Mouse (Mus musculus) lung, postnatal 0 days (tissue): ENCODE measurements at regions not wholly inside any gene's neighbourhood (a gene's known extent, or its start where the extent isn't known, plus 50 kb on each side); places are given as distances from the start of the nearest gene placed in this dataset.
A peak's percentile ranks its signal among the peaks of the same experiment; 100 is the strongest.
"Not testable (repeated sequence)": the region's sequence is repeated elsewhere in the genome, so short reads cannot be mapped to it uniquely, and the experiment has no call there.

ENCODE experiments used
- ATAC-seq: fragments of 200-750 bp; cut with Nextera tagmentation; 2 replicates; pipeline ENCODE4 v1.8.0; 2017; ENCODE audit warnings: moderate library complexity
- DNase-seq: peaks from one replicate; pipeline ENCODE4 v3.0.0-alpha.2; 2016; ENCODE audit warnings: low spot score
- H3K27ac ChIP-seq: fragments of 300-500 bp; sonication (generic); 2 replicates; pipeline ENCODE4 v1.5.1; 2014; ENCODE audit warnings: antibody characterized with exemption, mild to moderate bottlenecking, low read length, mixed read lengths
- H3K27me3 ChIP-seq: fragments of 300-500 bp; sonication (generic); replicated peaks from 2 replicates; pipeline ENCODE4 v1.6.1; 2014; ENCODE audit warnings: low read length, mixed read lengths; ENCODE audit not compliant: insufficient read depth
- H3K36me3 ChIP-seq: fragments of 300-500 bp; sonication (generic); 2 replicates; pipeline ENCODE4 v1.6.1; 2014; ENCODE audit warnings: low read length, mixed read lengths; ENCODE audit not compliant: insufficient read depth
- H3K4me1 ChIP-seq: fragments of 300-500 bp; sonication (generic); 2 replicates; pipeline ENCODE4 v1.6.1; 2014; ENCODE audit warnings: antibody characterized with exemption, low read depth, low read length, mixed read lengths; ENCODE audit not compliant: insufficient read depth
- H3K4me2 ChIP-seq: fragments of 300-500 bp; sonication (generic); replicated peaks from 2 replicates; pipeline ENCODE4 v1.6.1; 2014; ENCODE audit warnings: low read depth, mild to moderate bottlenecking, low read length, moderate library complexity, mixed read lengths
- H3K4me3 ChIP-seq: fragments of 300-500 bp; sonication (generic); 2 replicates; pipeline ENCODE4 v1.5.1; 2014; ENCODE audit warnings: low read depth, low read length
- H3K9ac ChIP-seq: fragments of 300-500 bp; sonication (generic); replicated peaks from 2 replicates; pipeline ENCODE4 v1.6.1; 2014; ENCODE audit warnings: low read depth, mild to moderate bottlenecking
- H3K9me3 ChIP-seq: fragments of 300-500 bp; sonication (generic); 2 replicates; pipeline ENCODE4 v1.6.1; 2016; ENCODE audit warnings: low read length, mixed read lengths
- CTCF ChIP-seq: IDR thresholded peaks from 2 replicates; pipeline ENCODE4 v1.5.1; 2016; ENCODE audit warnings: antibody characterized with exemption, mild to moderate bottlenecking
- EP300 ChIP-seq: IDR thresholded peaks from 2 replicates; pipeline ENCODE4 v1.6.1; 2016; ENCODE audit warnings: antibody characterized with exemption, mild to moderate bottlenecking, control low read depth
- WGBS: fragments of 180-500 bp; shearing (Covaris S2); extraction: QIAGEN DNeasy Blood & Tissue Kit; methylation state at CpG from one replicate; pipeline ENCODE4 v1.1.7; 2014; 5-methylcytosine and 5-hydroxymethylcytosine counted together

- H3K27me3 ChIP-seq, result no peaks in the 10 kb centered on the region
- H3K4me2 ChIP-seq, result no peak overlapping the region
- DNase-seq, result no peak
- H3K27ac ChIP-seq, result no peak overlapping the region
- no peak overlapping the region for H3K4me3 ChIP-seq
- no peaks in the 10 kb centered on the region for H3K36me3 ChIP-seq
- no peaks in the 10 kb centered on the region for H3K9me3 ChIP-seq
- peak; percentile 21; the same call in 1 of the 2 replicates for TF ChIP-seq CTCF
- no peak for TF ChIP-seq EP300
- no peaks in the 10 kb centered on the region for H3K4me1 ChIP-seq
- no peak for ATAC-seq
- 65% methylated on average over 1 of the region's 1 CpGs for WGBS
- no peak overlapping the region for H3K9ac ChIP-seq
Observed at GRCm38 (mm10) chr2:166516261-166516660, 197.4 kb downstream of the Prex1 start.

- H3K4me1 ChIP-seq, result no peaks in the 10 kb centered on the region
- no peak overlapping the region for H3K9ac ChIP-seq
- DNase-seq (no peak), ATAC-seq (no peak)
- no peaks in the 10 kb centered on the region for H3K9me3 ChIP-seq
- WGBS, result 25% methylated on average over 8 of the region's 8 CpGs
- no peak overlapping the region for H3K4me2 ChIP-seq
- no peak overlapping the region for H3K4me3 ChIP-seq
- H3K27ac ChIP-seq, result no peak overlapping the region
- no peak for TF ChIP-seq EP300
- TF ChIP-seq CTCF, result no peak
- no peaks in the 10 kb centered on the region for H3K36me3 ChIP-seq
- no peaks in the 10 kb centered on the region for H3K27me3 ChIP-seq
Observed at GRCm38 (mm10) chr2:166514664-166515063, 199.0 kb downstream of the Prex1 start.

- TF ChIP-seq CTCF (peak; percentile 51), EP300 (no peak)
- Histone ChIP-seq H3K4me1 (no peaks in the 10 kb centered on the region), H3K9ac (no peak overlapping the region), H3K36me3 (no peaks in the 10 kb centered on the region), H3K27ac (no peak overlapping the region), H3K9me3 (no peaks in the 10 kb centered on the region), H3K4me2 (no peak overlapping the region), H3K27me3 (no peaks in the 10 kb centered on the region), H3K4me3 (no peak overlapping the region)
- DNase-seq (no peak), ATAC-seq (no peak)
- 81% methylated on average over 8 of the region's 8 CpGs for WGBS
Observed at GRCm38 (mm10) chr2:166512488-166512887, 201.1 kb downstream of the Prex1 start.

GRCm38 (mm10) chr2:166511477-166511876 is 202.2 kb downstream of the Prex1 start:
- WGBS, result 78% methylated on average over 3 of the region's 3 CpGs
- H3K4me2 ChIP-seq, H3K4me1 ChIP-seq, H3K27me3 ChIP-seq, H3K36me3 ChIP-seq, H3K9me3 ChIP-seq, DNase-seq, H3K9ac ChIP-seq, H3K4me3 ChIP-seq, H3K27ac ChIP-seq, ATAC-seq: not testable (repeated sequence)

GRCm38 (mm10) chr2:166510776-166511175 is 202.9 kb downstream of the Prex1 start:
- no peak overlapping the region for H3K4me3 ChIP-seq
- H3K36me3 ChIP-seq, result no peaks in the 10 kb centered on the region
- no peak for TF ChIP-seq EP300
- TF ChIP-seq CTCF, result no peak
- H3K4me2 ChIP-seq, result no peak overlapping the region
- WGBS, result 72% methylated on average over 4 of the region's 4 CpGs
- no peak for ATAC-seq
- H3K27me3 ChIP-seq, result no peaks in the 10 kb centered on the region
- no peaks in the 10 kb centered on the region for H3K9me3 ChIP-seq
- DNase-seq, result no peak
- H3K4me1 ChIP-seq, result no peaks in the 10 kb centered on the region
- no peak overlapping the region for H3K9ac ChIP-seq
- no peak overlapping the region for H3K27ac ChIP-seq

GRCm38 (mm10) chr2:166509591-166509990 is 204.0 kb downstream of the Prex1 start:
- no peaks in the 10 kb centered on the region for H3K4me1 ChIP-seq
- H3K9me3 ChIP-seq, result no peaks in the 10 kb centered on the region
- H3K36me3 ChIP-seq, result no peaks in the 10 kb centered on the region
- H3K4me3 ChIP-seq, result no peak overlapping the region
- no peak overlapping the region for H3K27ac ChIP-seq
- H3K27me3 ChIP-seq, result no peaks in the 10 kb centered on the region
- no peak overlapping the region for H3K9ac ChIP-seq
- WGBS, result 65% methylated on average over 10 of the region's 10 CpGs
- H3K4me2 ChIP-seq, result 0 out of 2 replicates have a peak overlapping the region, but pooled peaks have one; percentile 14
- DNase-seq (peak; percentile 28), ATAC-seq (no peak)
- no peak for TF ChIP-seq CTCF
- no peak for TF ChIP-seq EP300

GRCm38 (mm10) chr2:166508656-166509420 is 204.8 kb downstream of the Prex1 start:
- Histone ChIP-seq H3K9ac (no peak overlapping the region), H3K4me2 (no peak overlapping the region), H3K4me3 (no peak overlapping the region), H3K4me1 (no peaks in the 10 kb centered on the region), H3K36me3 (no peaks in the 10 kb centered on the region), H3K9me3 (no peaks in the 10 kb centered on the region), H3K27ac (no peak overlapping the region), H3K27me3 (no peaks in the 10 kb centered on the region)
- ATAC-seq (no peak), DNase-seq (no peak)
- WGBS, result 64% methylated on average over 8 of the region's 8 CpGs
- no peak for TF ChIP-seq EP300
